Mouse (Mus musculus): ENCODE data around the gene Fam117a. TPM values are rescaled to one million over a fixed set of nuclear protein-coding genes. Genes with fewer than 3 reads are reported as not detected.
A peak's percentile ranks its signal among the peaks of the same experiment; 100 is the strongest.

The Fam117a gene
- total RNA-seq, 1 experiment from 2014 or later = 84.4 TPM

GRCm38 (mm10) chr11:95379552-95379951, 42.7 kb downstream of the Fam117a start:
- ATAC-seq (replicated peaks in 1 of 2; ENCODE audit: insufficient read depth in 1 of 2, low FRiP score in 2 of 2, low TSS enrichment in 1 of 2, low read depth in 1 of 2, poor library complexity in 2 of 2, severe bottlenecking in 2 of 2) = no peak

GRCm38 (mm10) chr11:95380711-95381110, 43.9 kb downstream of the Fam117a start:
- no peak for ATAC-seq (replicated peaks in 1 of 2; ENCODE audit: insufficient read depth in 1 of 2, low FRiP score in 2 of 2, low TSS enrichment in 1 of 2, low read depth in 1 of 2, poor library complexity in 2 of 2, severe bottlenecking in 2 of 2)

- ATAC-seq (replicated peaks in 1 of 2; ENCODE audit: insufficient read depth in 1 of 2, low FRiP score in 2 of 2, low TSS enrichment in 1 of 2, low read depth in 1 of 2, poor library complexity in 2 of 2, severe bottlenecking in 2 of 2) = no peak
These were observed 44.3 kb downstream of the Fam117a start for GRCm38 (mm10) chr11:95381146-95381545.

- ATAC-seq (replicated peaks in 1 of 2; ENCODE audit: insufficient read depth in 1 of 2, low FRiP score in 2 of 2, low TSS enrichment in 1 of 2, low read depth in 1 of 2, poor library complexity in 2 of 2, severe bottlenecking in 2 of 2) = no peak
These were observed 46.6 kb downstream of the Fam117a start for GRCm38 (mm10) chr11:95383331-95383986.

GRCm38 (mm10) chr11:95384004-95384318, 47.1 kb downstream of the Fam117a start:
- ATAC-seq (replicated peaks in 1 of 2; ENCODE audit: insufficient read depth in 1 of 2, low FRiP score in 2 of 2, low TSS enrichment in 1 of 2, low read depth in 1 of 2, poor library complexity in 2 of 2, severe bottlenecking in 2 of 2) = no peak

- peak; percentile 91 to 93 for ATAC-seq (replicated peaks in 1 of 2; ENCODE audit: insufficient read depth in 1 of 2, low FRiP score in 2 of 2, low TSS enrichment in 1 of 2, low read depth in 1 of 2, poor library complexity in 2 of 2, severe bottlenecking in 2 of 2)
These were observed 47.6 kb downstream of the Fam117a start, which contains the start of gene Slc35b1 for GRCm38 (mm10) chr11:95384319-95384972. Gene Slc35b1, plus strand, starts transcription at chr11:95384692.

GRCm38 (mm10) chr11:95384973-95385320, 48.1 kb downstream of the Fam117a start:
- ATAC-seq (replicated peaks in 1 of 2; ENCODE audit: insufficient read depth in 1 of 2, low FRiP score in 2 of 2, low TSS enrichment in 1 of 2, low read depth in 1 of 2, poor library complexity in 2 of 2, severe bottlenecking in 2 of 2) = no peak

- ATAC-seq (replicated peaks in 1 of 2; ENCODE audit: insufficient read depth in 1 of 2, low FRiP score in 2 of 2, low TSS enrichment in 1 of 2, low read depth in 1 of 2, poor library complexity in 2 of 2, severe bottlenecking in 2 of 2) = no peak
These were observed 50.5 kb downstream of the Fam117a start for GRCm38 (mm10) chr11:95387354-95387753.

- no peak for ATAC-seq (replicated peaks in 1 of 2; ENCODE audit: insufficient read depth in 1 of 2, low FRiP score in 2 of 2, low TSS enrichment in 1 of 2, low read depth in 1 of 2, poor library complexity in 2 of 2, severe bottlenecking in 2 of 2)
These were observed 52.2 kb downstream of the Fam117a start for GRCm38 (mm10) chr11:95389006-95389405.

- ATAC-seq (replicated peaks in 1 of 2; ENCODE audit: insufficient read depth in 1 of 2, low FRiP score in 2 of 2, low TSS enrichment in 1 of 2, low read depth in 1 of 2, poor library complexity in 2 of 2, severe bottlenecking in 2 of 2) = no peak
These were observed 53.6 kb downstream of the Fam117a start for GRCm38 (mm10) chr11:95390420-95390819.

- ATAC-seq (replicated peaks in 1 of 2; ENCODE audit: insufficient read depth in 1 of 2, low FRiP score in 2 of 2, low TSS enrichment in 1 of 2, low read depth in 1 of 2, poor library complexity in 2 of 2, severe bottlenecking in 2 of 2) = no peak
These were observed 54.4 kb downstream of the Fam117a start for GRCm38 (mm10) chr11:95391201-95391600.

GRCm38 (mm10) chr11:95391743-95392142, 54.9 kb downstream of the Fam117a start:
- ATAC-seq (replicated peaks in 1 of 2; ENCODE audit: insufficient read depth in 1 of 2, low FRiP score in 2 of 2, low TSS enrichment in 1 of 2, low read depth in 1 of 2, poor library complexity in 2 of 2, severe bottlenecking in 2 of 2) = no peak

- no peak for ATAC-seq (replicated peaks in 1 of 2; ENCODE audit: insufficient read depth in 1 of 2, low FRiP score in 2 of 2, low TSS enrichment in 1 of 2, low read depth in 1 of 2, poor library complexity in 2 of 2, severe bottlenecking in 2 of 2)
These were observed 55.4 kb downstream of the Fam117a start for GRCm38 (mm10) chr11:95392223-95392667.

- no peak for ATAC-seq (replicated peaks in 1 of 2; ENCODE audit: insufficient read depth in 1 of 2, low FRiP score in 2 of 2, low TSS enrichment in 1 of 2, low read depth in 1 of 2, poor library complexity in 2 of 2, severe bottlenecking in 2 of 2)
These were observed 56.1 kb downstream of the Fam117a start for GRCm38 (mm10) chr11:95392708-95393499.

GRCm38 (mm10) chr11:95393500-95393816, 56.6 kb downstream of the Fam117a start:
- no peak for ATAC-seq (replicated peaks in 1 of 2; ENCODE audit: insufficient read depth in 1 of 2, low FRiP score in 2 of 2, low TSS enrichment in 1 of 2, low read depth in 1 of 2, poor library complexity in 2 of 2, severe bottlenecking in 2 of 2)

- no peak for ATAC-seq (replicated peaks in 1 of 2; ENCODE audit: insufficient read depth in 1 of 2, low FRiP score in 2 of 2, low TSS enrichment in 1 of 2, low read depth in 1 of 2, poor library complexity in 2 of 2, severe bottlenecking in 2 of 2)
These were observed 57.3 kb downstream of the Fam117a start for GRCm38 (mm10) chr11:95394112-95394511.

GRCm38 (mm10) chr11:95396548-95396947, 59.7 kb downstream of the Fam117a start:
- ATAC-seq (replicated peaks in 1 of 2; ENCODE audit: insufficient read depth in 1 of 2, low FRiP score in 2 of 2, low TSS enrichment in 1 of 2, low read depth in 1 of 2, poor library complexity in 2 of 2, severe bottlenecking in 2 of 2) = no peak
